Mouse (Mus musculus) left cerebral cortex, adult 11 months (tissue): ENCODE measurements around the gene Pcdh17.
A peak's percentile ranks its signal among the peaks of the same experiment; 100 is the strongest.

ENCODE experiments used
- DNase-seq: peaks from one replicate; pipeline ENCODE4 v3.0.0; 2022; ENCODE audit warnings: low spot score

The Pcdh17 gene

DNA sequence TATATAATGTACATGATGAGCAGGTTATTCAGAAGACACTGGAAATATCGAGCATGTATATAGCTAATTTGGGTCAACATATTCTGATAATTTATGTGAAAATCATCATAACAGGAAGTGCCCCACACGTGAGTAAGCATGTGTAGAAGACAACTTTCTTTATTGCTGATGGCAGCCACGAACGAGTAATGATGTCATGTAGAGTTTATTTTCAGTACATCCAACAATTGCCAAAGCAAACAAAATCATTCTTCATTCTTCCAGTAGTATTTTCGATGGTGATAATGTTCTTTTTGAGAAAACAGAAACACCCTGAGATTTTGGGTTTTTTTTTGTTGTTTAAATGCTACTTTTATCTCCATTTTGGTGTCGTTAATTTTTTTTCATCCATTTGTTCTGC is 37.2 kb downstream of the Pcdh17 start:
- DNase-seq = no peak

DNA sequence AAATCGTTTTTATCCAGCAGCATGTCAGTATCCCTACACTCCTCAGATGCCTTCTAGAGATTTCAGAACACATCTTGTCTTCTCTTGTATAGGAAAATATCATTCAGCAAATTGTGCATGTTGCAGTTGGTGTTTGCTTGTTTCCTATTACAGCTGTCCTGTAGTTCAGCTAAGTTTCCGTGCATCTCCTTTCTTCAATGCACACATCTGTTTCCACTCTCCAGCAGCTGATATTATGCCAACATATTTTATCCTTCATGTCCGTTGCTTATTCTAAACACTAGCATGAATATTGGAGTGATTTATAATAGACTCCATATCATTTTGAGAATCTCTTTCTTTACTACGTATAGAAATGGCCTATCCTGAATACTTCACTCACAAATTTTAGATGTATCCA is 41.0 kb downstream of the Pcdh17 start:
- no peak for DNase-seq

DNA sequence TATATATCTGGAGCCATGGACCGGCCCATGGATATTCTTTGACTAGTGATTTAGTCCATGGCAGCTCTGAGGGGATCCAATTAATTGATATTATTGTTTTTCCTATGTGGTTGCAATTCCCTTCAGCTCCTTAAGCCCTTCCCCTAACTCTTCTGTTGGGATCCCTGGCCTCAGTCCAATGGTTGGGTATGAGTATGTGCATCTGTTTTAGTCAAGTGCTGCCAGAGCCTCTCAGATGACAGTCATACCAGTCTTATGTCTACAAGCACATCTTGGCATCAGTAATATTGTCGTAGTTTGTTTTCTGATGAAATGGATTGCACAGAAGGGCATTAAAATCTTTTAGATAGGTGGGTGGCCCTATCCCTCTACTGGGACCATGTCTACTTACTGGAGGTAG is 67.6 kb downstream of the Pcdh17 start:
- no peak for DNase-seq

DNA sequence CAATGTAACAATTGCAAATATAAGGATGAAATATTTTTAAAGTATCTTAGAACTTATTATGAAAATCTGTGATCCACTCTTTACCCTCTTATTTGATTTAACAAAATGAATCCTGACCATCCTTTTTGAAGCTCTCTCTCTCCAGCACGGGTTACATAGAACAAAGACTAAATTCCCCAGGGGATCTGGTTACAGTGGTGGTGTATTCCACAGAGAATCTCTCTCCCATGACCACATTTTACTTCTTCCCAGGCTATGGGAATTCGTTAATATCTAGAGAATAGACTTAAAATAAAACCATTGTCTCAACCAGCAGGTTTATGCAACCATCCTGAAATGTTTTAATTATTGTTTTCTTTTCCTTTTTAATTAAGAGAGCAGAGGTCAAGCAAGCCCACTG is 89.0 kb downstream of the Pcdh17 start:
- no peak for DNase-seq

DNA sequence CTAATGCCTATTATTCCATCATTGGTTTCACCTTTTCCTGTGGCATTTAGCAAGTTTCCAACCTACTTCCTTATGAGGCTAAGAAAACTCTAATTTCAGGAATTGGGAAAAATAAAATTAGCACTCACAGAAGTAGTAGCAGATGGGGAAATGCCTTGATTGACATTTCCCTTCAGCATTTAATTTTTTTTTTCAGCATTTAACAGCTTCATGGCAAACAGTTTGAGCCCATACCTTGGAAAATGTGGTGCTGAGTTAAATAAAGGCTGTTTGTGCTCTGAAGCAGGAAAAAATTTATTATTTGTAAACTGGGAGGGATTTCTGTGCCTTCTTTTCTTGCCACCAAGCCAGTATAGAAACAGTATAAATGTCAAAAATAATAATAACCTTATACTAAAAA is 91.9 kb downstream of the Pcdh17 start:
- DNase-seq = no peak

DNA sequence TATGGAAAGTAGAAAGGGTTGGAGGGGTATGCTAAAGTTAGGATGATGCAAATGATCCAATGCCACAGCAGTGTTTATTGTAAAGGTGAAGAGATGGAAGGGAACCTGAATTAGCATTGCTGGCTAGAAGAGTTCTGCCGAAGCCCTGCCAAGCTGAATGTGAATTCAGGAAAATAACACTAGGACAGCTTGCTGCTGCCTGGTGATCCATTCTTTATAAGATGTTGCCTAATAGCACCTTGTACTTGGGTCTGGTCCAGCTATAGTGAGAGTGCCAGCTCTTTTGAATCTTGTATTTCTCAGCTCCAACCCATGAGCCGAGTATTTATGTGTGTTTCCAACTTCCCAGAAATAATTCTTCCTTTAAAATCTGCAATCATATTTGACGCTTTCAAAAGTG is 98.5 kb downstream of the Pcdh17 start:
- peak; percentile 39 for DNase-seq

DNA sequence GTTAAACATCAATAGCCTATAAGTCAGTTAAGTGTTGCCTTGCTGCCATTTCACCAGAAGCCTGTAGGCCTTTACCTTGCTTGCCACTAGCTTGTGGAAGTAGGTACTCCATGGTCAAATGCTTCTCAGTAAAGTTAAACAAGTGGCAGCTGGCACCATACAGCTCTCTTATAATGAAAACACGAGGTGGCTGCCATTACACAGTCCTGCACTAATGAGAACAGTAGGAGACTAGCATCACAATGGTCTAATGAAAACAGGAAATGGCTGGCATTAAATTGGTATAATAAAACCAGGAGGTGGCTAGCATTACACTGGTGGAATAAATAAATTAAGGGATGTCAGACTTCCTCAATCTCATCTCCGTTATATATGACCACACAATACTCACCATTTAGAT is 102.6 kb downstream of the Pcdh17 start:
- no peak for DNase-seq

DNA sequence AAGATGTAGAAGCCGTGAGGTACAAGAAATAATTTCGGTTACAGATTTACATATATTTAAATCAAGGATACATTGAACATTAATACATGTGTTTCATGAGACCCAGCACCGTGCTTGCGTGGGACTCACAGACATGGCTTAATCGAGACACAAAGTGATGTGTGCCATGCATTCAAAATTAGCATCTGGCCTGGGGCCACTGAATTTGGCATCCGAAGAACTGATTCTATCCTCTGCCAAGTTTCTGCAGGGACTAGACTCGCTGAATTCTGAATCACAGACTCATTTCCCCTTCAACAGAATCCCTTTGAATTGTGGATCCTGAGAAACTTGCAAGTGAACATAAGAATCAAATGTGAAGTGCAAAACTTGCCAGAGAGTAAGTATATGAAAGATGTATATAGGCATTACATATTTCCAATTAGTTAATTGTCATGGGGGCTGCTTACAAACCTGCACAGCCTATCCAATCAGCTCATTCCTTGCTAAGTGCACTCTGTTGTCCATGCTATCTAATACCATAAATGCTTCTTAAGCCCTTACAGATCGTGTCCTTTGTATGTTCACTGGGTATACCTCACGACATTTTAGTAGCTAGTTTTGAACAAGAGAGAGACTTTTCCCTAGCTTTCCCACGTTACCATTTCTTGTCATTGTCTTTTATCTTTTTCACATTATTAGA is 104.3 kb downstream of the Pcdh17 start:
- DNase-seq = peak; percentile 23

DNA sequence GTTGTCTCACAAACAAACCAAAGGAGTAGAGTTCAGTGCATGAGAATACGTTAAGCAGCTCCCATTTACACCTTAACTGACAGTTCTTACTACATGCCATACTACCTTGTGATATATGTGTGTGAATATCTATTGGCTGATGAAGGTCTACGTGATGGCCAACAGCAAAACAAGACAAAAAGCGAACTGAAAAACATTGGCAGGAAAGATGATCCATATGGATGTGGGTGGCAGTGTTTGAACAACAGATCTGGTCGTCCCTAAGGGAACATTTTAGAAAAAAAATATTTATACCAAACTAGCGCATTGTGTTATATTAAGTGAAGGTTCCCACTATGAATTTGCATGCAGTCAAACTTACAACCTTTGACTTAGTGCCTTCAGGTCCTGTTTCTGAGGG is 108.2 kb downstream of the Pcdh17 start:
- no peak for DNase-seq

DNA sequence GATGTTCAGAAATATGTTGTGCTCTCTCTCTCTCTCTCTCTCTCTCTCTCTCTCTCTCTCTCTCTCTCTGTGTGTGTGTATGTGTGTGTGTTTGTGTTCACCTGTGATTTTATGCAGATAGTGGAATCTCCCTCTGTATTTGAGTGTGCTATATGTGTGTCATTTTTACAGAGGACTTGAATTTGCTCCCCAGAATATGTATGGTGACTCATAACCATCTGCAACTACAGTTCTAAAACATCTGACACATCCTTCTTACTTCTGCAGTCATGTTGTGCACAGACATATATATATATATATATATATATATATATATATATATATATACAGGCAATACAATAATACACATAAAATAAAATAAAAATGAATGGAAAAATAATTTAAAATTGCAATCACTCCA is 127.7 kb downstream of the Pcdh17 start:
- no peak for DNase-seq
